8 mouse cellular contexts compared by ENCODE assay signal in the genomic region with DNA sequence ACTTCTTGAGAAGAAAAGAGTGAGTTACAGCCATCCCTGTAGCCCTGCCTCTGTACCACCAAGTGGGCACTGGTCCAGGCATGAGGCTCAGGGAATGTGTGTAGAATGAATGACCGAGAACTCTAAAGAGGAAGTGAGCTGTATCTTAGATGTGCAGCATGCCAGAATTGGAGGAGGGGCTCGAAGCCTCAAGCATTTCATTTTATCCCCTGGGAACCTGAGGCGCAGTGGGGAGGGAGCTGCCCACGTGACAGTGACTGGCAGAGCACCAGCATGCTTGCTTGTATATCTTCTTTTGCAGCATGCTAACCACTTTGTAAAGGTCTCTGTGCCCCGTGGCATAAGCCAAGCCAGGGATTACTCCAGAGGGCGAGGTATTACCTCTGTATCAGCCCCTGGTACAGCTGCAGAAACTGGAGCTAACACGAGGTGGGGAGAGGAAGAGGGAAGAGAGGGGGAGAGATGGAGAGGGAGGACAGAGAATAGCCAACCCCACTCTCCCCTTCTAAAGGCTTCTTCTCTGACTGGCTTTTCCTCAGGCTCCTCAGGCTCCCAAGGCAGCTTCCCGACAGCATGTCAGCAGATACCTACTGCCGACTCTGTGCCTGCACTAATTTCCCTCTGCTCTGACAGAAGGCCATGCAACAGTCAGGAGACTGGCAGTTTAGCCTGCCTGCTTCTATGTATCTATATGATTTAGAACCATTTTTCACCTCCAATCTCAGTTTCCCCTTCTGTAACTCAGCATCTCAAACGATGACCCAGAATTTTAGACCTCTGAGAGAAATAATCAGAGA. TPM values are rescaled to one million over a fixed set of nuclear protein-coding genes. Genes with fewer than 3 reads are reported as not detected.
DNase-seq lines count a peak whose midpoint lies in the region; ATAC-seq and TF ChIP-seq lines count a peak whose summit lies in the region.

No protein-coding gene starts in this region.

- no peak overlapping the region for H3K4me3 ChIP-seq in lung, embryonic 14.5 days (ENCODE audit: low read depth, low read length)
- H3K4me3 ChIP-seq in lung, adult 2 months (replicated peaks; ENCODE audit: extremely low read depth, low read depth, low read length) = no peak overlapping the region
- no peak overlapping the region for H3K4me3 ChIP-seq in hindbrain, embryonic 15.5 days

- no peak overlapping the region for H3K27ac ChIP-seq in lung, embryonic 14.5 days (ENCODE audit: low read depth)
- H3K27ac ChIP-seq in hindbrain, embryonic 15.5 days (replicated peaks) = peak overlapping the region; percentile 27

- H3K9me3 ChIP-seq in lung, embryonic 14.5 days (ENCODE audit: low read depth, low read length) = no peaks in the 10 kb centered on the region
- H3K9me3 ChIP-seq in hindbrain, embryonic 15.5 days = no peaks in the 10 kb centered on the region

- no peaks in the 10 kb centered on the region; the same call in 1 of the 2 replicates for H3K4me1 ChIP-seq in lung, embryonic 14.5 days (ENCODE audit: insufficient read depth)
- H3K4me1 ChIP-seq in lung, adult 2 months (ENCODE audit: control insufficient read depth, insufficient read depth, low read length) = peaks cover 2% of the 10 kb centered on the region; the same call in 1 of the 2 replicates
- peaks cover 86% of the 10 kb centered on the region for H3K4me1 ChIP-seq in hindbrain, embryonic 15.5 days (replicated peaks)

- H3K9ac ChIP-seq in lung, embryonic 14.5 days = no peak overlapping the region
- no peak overlapping the region for H3K9ac ChIP-seq in hindbrain, embryonic 15.5 days

- peak; percentile 61 for DNase-seq in lung, embryonic 14.5 days
- no peak for DNase-seq in lung, adult 2 months
- peak; percentile 93 for DNase-seq in brain, embryonic 14.5 days (ENCODE audit: low read depth)
- peak; percentile 57 to 58 for DNase-seq in frontal cortex, postnatal 36 days (ENCODE audit: low spot score in 2 of 2)
- no peak for DNase-seq in T-cell, adult 2 months (ENCODE audit: low spot score)

- H3K4me2 ChIP-seq in lung, embryonic 14.5 days = no peak overlapping the region
- H3K4me2 ChIP-seq in hindbrain, embryonic 15.5 days = no peak overlapping the region

- H3K36me3 ChIP-seq in lung, embryonic 14.5 days (ENCODE audit: insufficient read depth) = no peaks in the 10 kb centered on the region
- 0 out of 2 replicates have a peak, but pooled peaks cover 5% of the 10 kb centered on the region for H3K36me3 ChIP-seq in hindbrain, embryonic 15.5 days

- no peak for TF ChIP-seq CTCF in lung, embryonic 14.5 days (IDR thresholded peaks at IDR 0.05; ENCODE audit: low read depth)
- no peak for TF ChIP-seq CTCF in lung, adult 2 months (IDR thresholded peaks at IDR 0.05; ENCODE audit: insufficient read depth, low read length)
- no peak for TF ChIP-seq CTCF in brain, embryonic 14.5 days (IDR thresholded peaks at IDR 0.05; ENCODE audit: borderline replicate concordance, extremely low read depth, insufficient read depth, insufficient read length)

- WGBS in lung, embryonic 14.5 days = 33% methylated on average over 10 of the region's 10 CpGs
- 27% methylated on average over 10 of the region's 10 CpGs for WGBS in lung, adult 2 months
- WGBS in hindbrain, embryonic 15.5 days = 18% methylated on average over 10 of the region's 10 CpGs

- H3K27me3 ChIP-seq in lung, embryonic 14.5 days (ENCODE audit: insufficient read depth, low read length) = no peaks in the 10 kb centered on the region
- no peaks in the 10 kb centered on the region for H3K27me3 ChIP-seq in hindbrain, embryonic 15.5 days

- no peak for TF ChIP-seq POLR2A in lung, adult 2 months (IDR thresholded peaks at IDR 0.05; ENCODE audit: borderline replicate concordance, extremely low read depth, low read depth, low read length)
- no peak for TF ChIP-seq POLR2A in brain, embryonic 14.5 days (IDR thresholded peaks at IDR 0.05; ENCODE audit: borderline replicate concordance, extremely low read depth, insufficient read depth, insufficient read length, poor library complexity, severe bottlenecking)

- peak; percentile 70 for ATAC-seq in lung, embryonic 14.5 days (ENCODE audit: insufficient read depth)
- ATAC-seq in hindbrain, embryonic 15.5 days (ENCODE audit: low FRiP score, low read depth) = peak; percentile 59
- peak; percentile 59 for ATAC-seq in megakaryocyte progenitor cell, adult 5-6 weeks (replicated peaks; ENCODE audit: poor library complexity)
- ATAC-seq in inflammation-experienced regulatory T-cells, adult 6 months = no peak

RNA-seq across cellular contexts. Expression of a gene that starts 31.4 kb away (rescaled TPM):
- 1.8 and 2.4 TPM in 2 replicates for polyA plus RNA-seq in lung, embryonic 14.5 days (2014; fragmentation: Nextera tagmentation; extraction: Ambion mirVana)
- 31.8 and 38.4 TPM in 2 replicates for polyA plus RNA-seq in lung, adult 2 months (2012; rRNA removed)
- 323 and 443 TPM in 2 replicates for polyA plus RNA-seq in brain, embryonic 14.5 days (2012; rRNA removed)
- polyA plus RNA-seq in hindbrain, embryonic 15.5 days (2015; fragmentation: Nextera tagmentation; extraction: Ambion mirVana) = 225 and 267 TPM in 2 replicates
- not detected in 2 replicates for total RNA-seq in megakaryocyte progenitor cell, adult 5-6 weeks (2015)
- total RNA-seq in megakaryocyte progenitor cell, adult 5-6 weeks (2017) = not detected in 2 replicates
- polyA plus RNA-seq in inflammation-experienced regulatory T-cells, adult 6 months (2017; shearing (Covaris generic)) = under 1 TPM in 1 of 3 experiments, not detected in 2; 0.41 TPM

Comparison
In these comparisons a context has a peak if more than half of its experiments do, and no peak if none do; other contexts are left out.
1. DNase-seq: peak in lung, embryonic 14.5 days (single experiment), brain, embryonic 14.5 days (single experiment) and frontal cortex, postnatal 36 days (2 of 2); none in lung, adult 2 months (single experiment) and T-cell, adult 2 months (single experiment).